Mouse (Mus musculus) testis, adult 2 months (tissue): Measurements from ENCODE around the gene Ccdc138.

Experiments used
- CTCF ChIP-seq: fragments of 200-500 bp; IDR thresholded peaks from 2 replicates; pipeline ENCODE4 v1.5.1; 2012; ENCODE audit warnings: low read depth, mild to moderate bottlenecking, inconsistent platforms, low read length, moderate library complexity; ENCODE audit not compliant: control insufficient read depth, insufficient read depth, insufficient replicate concordance
- POLR2A ChIP-seq: fragments of 200-500 bp; IDR thresholded peaks from 2 replicates; pipeline ENCODE4 v1.6.1; 2012; ENCODE audit warnings: low read depth, mild to moderate bottlenecking, inconsistent platforms, low read length, moderate library complexity; ENCODE audit not compliant: control insufficient read depth

GRCm38 (mm10) chr10:58554693-58555387, 57.1 kb downstream of the Ccdc138 start:
- TF ChIP-seq CTCF (no peak), POLR2A (no peak)
